ENCODE assay signal across 14 mouse cellular contexts in genomic region chr4:24907745-24908144, GRCm38 (mm10). TPM values are rescaled to one million over a fixed set of nuclear protein-coding genes. Genes with fewer than 3 reads are reported as not detected.
DNase-seq lines count a peak whose midpoint lies in the region; ATAC-seq and TF ChIP-seq lines count a peak whose summit lies in the region.
"Had no signal": no experiment of that assay in that cellular context is flagged by ENCODE, and none has a peak within 500 bp of the region (broad histone marks: within the 10 kb centered on the region; RNA-seq: fewer than 3 reads in every experiment).

No protein-coding gene starts in this region.

- WGBS in heart, postnatal 0 days: 54% methylated on average over 3 of the region's 3 CpGs
- WGBS in lung, embryonic 14.5 days: 49% methylated on average over 3 of the region's 3 CpGs

- intact Hi-C loops in heart, postnatal 10 days (cut with DNase I): loop anchor here (5.0 to 10.0 kb wide), 3 partner anchors 127 to 1637 kb away; no protein-coding TSS in a partner anchor

- no peak overlapping the region for H3K4me2 ChIP-seq in heart, postnatal 0 days (ENCODE audit: low read depth, low read length)
- H3K4me2 ChIP-seq in lung, embryonic 14.5 days: no peak overlapping the region

- no peak for TF ChIP-seq EP300 in heart, postnatal 0 days (IDR thresholded peaks at IDR 0.05; ENCODE audit: low read depth)

- H3K27me3 ChIP-seq in heart, postnatal 0 days (ENCODE audit: control insufficient read depth, insufficient read depth, low read length): no peaks in the 10 kb centered on the region
- H3K27me3 ChIP-seq in lung, embryonic 14.5 days (ENCODE audit: insufficient read depth, low read length): no peaks in the 10 kb centered on the region

- no peak overlapping the region for H3K27ac ChIP-seq in heart, postnatal 0 days (ENCODE audit: low read depth)
- no peak overlapping the region for H3K27ac ChIP-seq in lung, embryonic 14.5 days (ENCODE audit: low read depth)

- no peak for DNase-seq in heart, postnatal 0 days (ENCODE audit: low spot score)
- no peak for DNase-seq in heart, postnatal 10 days
- DNase-seq in lung, embryonic 14.5 days: peak; percentile 52
- DNase-seq in lung, postnatal 10 days: no peak
- DNase-seq in NIH3T3 (ENCODE audit: low read depth): peak; percentile 57
- DNase-seq in yolk sac, embryonic 10.5 days (ENCODE audit: low spot score): no peak
- DNase-seq: adrenal gland, postnatal 14 days; cerebellum, postnatal 25 days; heart, adult 18-20 months; heart, postnatal 14 days; kidney, postnatal 10 days had no signal

- no peaks in the 10 kb centered on the region for H3K9me3 ChIP-seq in heart, postnatal 0 days (replicated peaks; ENCODE audit: control insufficient read depth, low read length)
- no peaks in the 10 kb centered on the region for H3K9me3 ChIP-seq in lung, embryonic 14.5 days (ENCODE audit: low read depth, low read length)

- TF ChIP-seq CTCF in heart, postnatal 0 days (IDR thresholded peaks at IDR 0.05; ENCODE audit: low read depth): peak; percentile 31; the same call in 1 of the 2 replicates
- peak; percentile 20; the same call in 1 of the 2 replicates for TF ChIP-seq CTCF in lung, embryonic 14.5 days (IDR thresholded peaks at IDR 0.05; ENCODE audit: low read depth)

- H3K36me3 ChIP-seq in heart, postnatal 0 days (replicated peaks; ENCODE audit: control insufficient read depth, insufficient read depth, low read length): peaks cover 14% of the 10 kb centered on the region; the same call in 1 of the 2 replicates
- peaks cover 10% of the 10 kb centered on the region for H3K36me3 ChIP-seq in lung, embryonic 14.5 days (ENCODE audit: insufficient read depth)

- no peak overlapping the region for H3K9ac ChIP-seq in heart, postnatal 0 days (replicated peaks; ENCODE audit: low read depth, low read length)
- H3K9ac ChIP-seq in lung, embryonic 14.5 days: no peak overlapping the region

- no peak overlapping the region for H3K4me3 ChIP-seq in heart, postnatal 0 days (ENCODE audit: low read depth, low read length)
- H3K4me3 ChIP-seq in lung, embryonic 14.5 days (ENCODE audit: low read depth, low read length): no peak overlapping the region

- no peaks in the 10 kb centered on the region for H3K4me1 ChIP-seq in heart, postnatal 0 days (ENCODE audit: control insufficient read depth, insufficient read depth)
- no peaks in the 10 kb centered on the region for H3K4me1 ChIP-seq in lung, embryonic 14.5 days (ENCODE audit: insufficient read depth)

- ATAC-seq in heart, postnatal 0 days (ENCODE audit: insufficient read depth, low read depth): no peak
- no peak for ATAC-seq in lung, embryonic 14.5 days (ENCODE audit: insufficient read depth)
- ATAC-seq in megakaryocyte progenitor cell, adult 5-6 weeks (replicated peaks; ENCODE audit: poor library complexity): peak; percentile 74

RNA-seq across cellular contexts. Expression of gene Ndufaf4, which starts 9.9 kb away (rescaled TPM):
- 14.0 and 26.4 TPM in 2 replicates for total RNA-seq in heart, postnatal 0 days (2014; rRNA removed; ENCODE audit: low replicate concordance)
- 113 and 125 TPM in 2 replicates for polyA plus RNA-seq in heart, postnatal 0 days (2015; fragmentation: Nextera tagmentation; extraction: Ambion mirVana)
- total RNA-seq in heart, postnatal 10 days (2021): 10 to 100 TPM; 62.4 to 71.9 TPM
- polyA plus RNA-seq in lung, embryonic 14.5 days (2014; fragmentation: Nextera tagmentation; extraction: Ambion mirVana): 51.7 and 54.0 TPM in 2 replicates
- 45.9 and 65.2 TPM in 2 replicates for total RNA-seq in megakaryocyte progenitor cell, adult 5-6 weeks (2015)
- total RNA-seq in megakaryocyte progenitor cell, adult 5-6 weeks (2017): 22.6 and 33.2 TPM in 2 replicates

RNA-seq across cellular contexts. Expression of gene Klhl32, which starts 56.8 kb away (rescaled TPM):
- 8.5 and 12.3 TPM in 2 replicates for total RNA-seq in heart, postnatal 0 days (2014; rRNA removed; ENCODE audit: low replicate concordance)
- polyA plus RNA-seq in heart, postnatal 0 days (2015; fragmentation: Nextera tagmentation; extraction: Ambion mirVana): 5.7 and 6.2 TPM in 2 replicates
- total RNA-seq in heart, postnatal 10 days (2021): 1 to 10 TPM; 1.0 to 1.2 TPM
- polyA plus RNA-seq in lung, embryonic 14.5 days (2014; fragmentation: Nextera tagmentation; extraction: Ambion mirVana): 1.2 and 1.3 TPM in 2 replicates
- not detected in 2 replicates for total RNA-seq in megakaryocyte progenitor cell, adult 5-6 weeks (2015)
- not detected in 2 replicates for total RNA-seq in megakaryocyte progenitor cell, adult 5-6 weeks (2017)
- total RNA-seq: megakaryocyte, adult 5-6 weeks had no signal

RNA-seq across cellular contexts. Expression of gene Gpr63, which starts 58.5 kb away (rescaled TPM):
- 0.23 and 0.69 TPM in 2 replicates for total RNA-seq in heart, postnatal 0 days (2014; rRNA removed; ENCODE audit: low replicate concordance)
- polyA plus RNA-seq in heart, postnatal 0 days (2015; fragmentation: Nextera tagmentation; extraction: Ambion mirVana): 0.16 and 0.18 TPM in 2 replicates
- total RNA-seq in heart, postnatal 10 days (2021): 1 to 10 TPM; 1.7 to 3.8 TPM
- 1.2 and 2.4 TPM in 2 replicates for polyA plus RNA-seq in lung, embryonic 14.5 days (2014; fragmentation: Nextera tagmentation; extraction: Ambion mirVana)
- not detected in 2 replicates for total RNA-seq in megakaryocyte progenitor cell, adult 5-6 weeks (2015)
- total RNA-seq in megakaryocyte progenitor cell, adult 5-6 weeks (2017): not detected in 2 replicates
- total RNA-seq: megakaryocyte, adult 5-6 weeks; neutrophil, adult 5-6 weeks had no signal

Comparison
In these comparisons a context has a peak if more than half of its experiments do, and no peak if none do; other contexts are left out.
1. DNase-seq: peak in lung, embryonic 14.5 days (single experiment) and NIH3T3 (single experiment); none in heart, postnatal 0 days (single experiment), heart, postnatal 10 days (0 of 2), lung, postnatal 10 days (single experiment) and yolk sac, embryonic 10.5 days (single experiment).